Mouse (Mus musculus): ENCODE measurements around the gene Cul4a.

- peak; percentile 38 for TF ChIP-seq CTCF (IDR thresholded peaks at IDR 0.05; ENCODE audit: low read depth)
- no peak for TF ChIP-seq EP300 (optimal IDR thresholded peaks at IDR 0.05)
These were observed 43.9 kb downstream of the Cul4a start for GRCm38 (mm10) chr8:13149287-13149686.

Data from stomach, postnatal 0 days (tissue).